Mouse (Mus musculus): Measurements from ENCODE around the gene Mettl23.
"Not testable (repeated sequence)": the region's sequence is repeated elsewhere in the genome, so short reads cannot be mapped to it uniquely, and the experiment has no call there.

The Mettl23 gene

DNA sequence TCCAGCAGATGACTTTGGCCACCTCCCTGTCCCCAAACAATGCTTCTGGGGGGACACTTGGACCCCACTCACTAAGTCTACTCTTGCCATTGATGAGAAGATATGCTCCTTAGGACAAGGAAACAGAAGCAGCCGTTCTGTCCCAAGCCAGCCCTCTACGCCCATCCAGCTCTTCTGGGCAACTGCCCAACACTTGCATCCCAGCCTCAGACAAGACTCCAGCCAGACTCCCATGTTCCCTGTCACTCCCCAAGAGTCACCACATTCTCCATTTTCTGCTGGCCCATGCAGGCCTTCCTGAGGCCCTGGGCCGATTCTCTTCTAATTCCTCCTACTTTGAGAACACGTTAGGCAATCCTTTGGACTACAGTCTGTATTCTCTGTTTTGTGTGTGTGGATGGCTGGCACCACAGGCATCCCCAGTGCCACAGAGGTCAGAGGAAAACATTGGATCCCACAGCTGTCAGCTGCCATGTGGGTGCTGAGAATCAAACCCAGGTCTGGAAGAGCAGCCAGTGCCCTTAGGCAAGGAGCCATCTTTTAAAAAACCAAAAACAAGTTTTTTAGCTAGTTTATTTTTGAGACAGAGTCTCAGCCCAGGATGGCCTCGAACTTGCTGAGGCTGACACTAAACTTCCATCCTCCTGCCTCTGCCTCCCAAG, 23.0 kb upstream of the Mettl23 start:
- no peak for DNase-seq (ENCODE audit: low spot score)

DNA sequence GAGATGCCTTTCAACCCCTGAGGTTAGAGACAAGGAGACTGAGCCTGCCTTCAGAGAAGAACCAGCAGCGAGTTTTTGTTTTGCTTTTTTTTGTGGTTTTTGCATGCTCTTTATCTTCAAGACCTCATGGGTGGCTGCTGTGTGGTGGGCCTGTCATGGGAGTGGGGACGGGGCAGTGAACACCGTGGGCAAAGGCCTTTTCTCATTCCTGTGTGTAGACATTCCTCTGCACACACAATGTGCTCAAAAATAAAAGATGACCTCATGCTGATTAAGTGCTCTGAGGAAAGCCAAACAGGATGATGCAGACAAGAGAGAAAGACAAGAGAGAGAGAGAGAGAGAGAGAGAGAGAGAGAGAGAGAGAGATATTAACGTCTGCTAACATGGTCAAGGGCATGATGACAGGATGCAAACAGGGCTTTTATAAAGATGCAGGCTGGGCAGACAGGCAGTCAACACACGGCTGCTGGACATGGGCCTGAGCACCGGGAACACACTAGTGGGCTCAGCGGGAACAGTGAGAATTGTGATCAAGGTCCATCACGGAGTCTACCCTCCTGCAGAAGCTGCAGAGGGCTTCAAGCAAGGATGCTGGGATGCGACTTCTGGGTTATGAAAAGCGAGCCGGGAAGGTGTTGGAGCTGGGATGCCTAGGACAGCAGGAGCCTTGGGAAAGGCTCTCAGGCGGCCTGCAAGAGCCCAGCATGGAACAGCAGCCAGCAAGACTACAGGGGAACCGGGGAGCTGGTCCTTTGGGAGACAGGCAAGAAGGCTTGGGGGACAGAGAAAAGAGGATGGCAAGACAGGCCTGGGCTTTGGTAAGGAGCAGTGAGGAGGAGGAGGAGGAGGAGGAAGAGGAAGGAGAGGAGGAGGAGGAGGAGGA, 21.8 kb upstream of the Mettl23 start:
- no peak for DNase-seq (ENCODE audit: low spot score)

DNA sequence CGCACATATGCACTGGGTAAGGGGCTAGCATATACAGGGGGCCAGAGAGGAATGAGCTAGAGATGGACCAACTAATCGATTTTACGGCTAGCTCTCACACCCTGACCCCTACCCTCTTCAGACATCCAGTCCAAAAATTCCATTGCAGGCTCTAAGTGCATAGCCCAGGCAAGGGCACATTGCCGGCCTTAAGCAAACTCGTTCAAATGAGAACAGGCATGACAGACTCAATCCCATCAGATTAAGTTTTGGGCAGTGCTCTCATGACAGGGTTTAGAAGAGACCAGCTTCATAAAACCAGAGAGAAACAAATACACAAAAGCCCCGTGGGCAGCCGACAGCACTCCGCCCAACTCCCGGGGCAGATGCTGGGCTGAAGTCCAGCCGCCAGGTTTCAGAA, 20.9 kb upstream of the Mettl23 start:
- no peak for DNase-seq (ENCODE audit: low spot score)

DNA sequence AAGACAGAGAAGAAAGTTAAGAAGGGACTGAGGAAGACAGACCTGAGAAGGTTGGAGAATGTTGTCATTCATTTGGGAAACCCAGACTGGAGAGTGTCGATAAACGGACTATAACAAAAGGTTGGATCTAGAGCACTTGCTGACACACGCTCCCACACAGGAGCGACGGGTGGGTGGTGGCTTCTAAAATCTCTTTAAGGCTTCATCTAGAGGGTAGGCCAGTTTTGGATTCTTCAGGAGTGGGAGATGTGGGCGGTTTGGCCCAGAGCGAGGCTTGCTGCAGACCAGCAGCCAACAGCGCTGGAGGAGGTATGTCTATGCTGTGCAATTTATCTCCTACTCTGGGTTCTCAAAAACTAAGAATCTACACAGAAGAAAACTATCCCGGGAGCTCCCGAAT, 20.5 kb upstream of the Mettl23 start:
- no peak for DNase-seq (ENCODE audit: low spot score)

DNA sequence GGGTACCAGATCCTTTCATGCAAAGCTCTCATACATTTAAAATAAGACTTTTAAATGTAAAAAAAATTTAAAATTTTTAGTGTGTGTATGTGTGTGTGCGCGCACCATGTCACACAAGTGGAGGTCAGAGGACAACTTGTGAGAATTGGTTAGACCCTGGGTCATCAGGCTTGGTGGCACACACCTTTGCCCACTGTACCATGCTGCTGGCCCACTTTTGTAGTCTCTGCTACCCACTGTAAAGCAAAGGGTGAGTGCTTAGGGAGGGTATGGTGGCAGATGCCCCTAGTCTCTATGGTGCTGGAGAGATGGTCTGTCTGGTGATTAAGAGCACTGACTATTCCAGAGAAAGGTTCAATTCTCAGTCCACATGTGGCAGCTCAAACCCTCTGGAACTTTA, 19.8 kb upstream of the Mettl23 start:
- DNase-seq (ENCODE audit: low spot score), result no peak

DNA sequence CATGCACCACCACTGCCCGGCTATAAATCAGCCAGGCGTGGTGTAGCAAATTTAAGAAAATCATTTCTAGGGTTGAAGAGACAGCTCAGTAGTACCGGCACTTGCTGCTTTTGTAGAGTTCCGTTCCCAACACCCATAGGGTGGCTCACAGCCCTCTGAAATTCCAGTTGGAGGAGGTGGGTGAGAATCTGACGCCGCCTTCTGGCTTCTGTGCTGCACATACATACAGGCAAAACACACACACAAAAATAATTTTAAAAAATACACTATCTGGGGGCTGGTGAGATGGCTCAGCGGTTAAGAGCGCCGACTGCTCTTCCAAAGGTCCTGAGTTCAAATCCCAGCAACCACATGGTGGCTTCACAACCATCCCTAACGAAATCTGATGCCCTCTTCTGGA, 19.2 kb upstream of the Mettl23 start:
- DNase-seq (ENCODE audit: low spot score), result not testable (repeated sequence)

DNA sequence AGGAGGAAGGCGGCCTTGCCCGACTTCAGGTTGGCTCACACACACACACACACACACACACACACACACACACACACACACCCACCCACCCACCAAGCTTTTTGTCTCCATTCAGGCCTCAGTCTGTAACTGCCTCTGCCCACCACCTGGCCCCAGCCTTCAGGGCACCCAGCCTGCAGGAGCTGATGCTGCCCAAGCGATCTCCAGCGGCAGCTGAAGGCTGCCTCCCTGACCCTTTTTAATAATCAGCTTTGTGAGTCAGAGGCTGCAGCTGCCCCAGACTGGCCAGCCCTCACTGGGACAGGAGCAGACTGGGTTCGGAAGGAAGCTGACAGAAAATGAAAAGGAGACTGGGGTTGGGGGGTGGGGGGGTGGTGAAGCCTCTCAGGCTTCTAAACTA, 17.8 kb upstream of the Mettl23 start:
- DNase-seq (ENCODE audit: low spot score), result peak; percentile 47

DNA sequence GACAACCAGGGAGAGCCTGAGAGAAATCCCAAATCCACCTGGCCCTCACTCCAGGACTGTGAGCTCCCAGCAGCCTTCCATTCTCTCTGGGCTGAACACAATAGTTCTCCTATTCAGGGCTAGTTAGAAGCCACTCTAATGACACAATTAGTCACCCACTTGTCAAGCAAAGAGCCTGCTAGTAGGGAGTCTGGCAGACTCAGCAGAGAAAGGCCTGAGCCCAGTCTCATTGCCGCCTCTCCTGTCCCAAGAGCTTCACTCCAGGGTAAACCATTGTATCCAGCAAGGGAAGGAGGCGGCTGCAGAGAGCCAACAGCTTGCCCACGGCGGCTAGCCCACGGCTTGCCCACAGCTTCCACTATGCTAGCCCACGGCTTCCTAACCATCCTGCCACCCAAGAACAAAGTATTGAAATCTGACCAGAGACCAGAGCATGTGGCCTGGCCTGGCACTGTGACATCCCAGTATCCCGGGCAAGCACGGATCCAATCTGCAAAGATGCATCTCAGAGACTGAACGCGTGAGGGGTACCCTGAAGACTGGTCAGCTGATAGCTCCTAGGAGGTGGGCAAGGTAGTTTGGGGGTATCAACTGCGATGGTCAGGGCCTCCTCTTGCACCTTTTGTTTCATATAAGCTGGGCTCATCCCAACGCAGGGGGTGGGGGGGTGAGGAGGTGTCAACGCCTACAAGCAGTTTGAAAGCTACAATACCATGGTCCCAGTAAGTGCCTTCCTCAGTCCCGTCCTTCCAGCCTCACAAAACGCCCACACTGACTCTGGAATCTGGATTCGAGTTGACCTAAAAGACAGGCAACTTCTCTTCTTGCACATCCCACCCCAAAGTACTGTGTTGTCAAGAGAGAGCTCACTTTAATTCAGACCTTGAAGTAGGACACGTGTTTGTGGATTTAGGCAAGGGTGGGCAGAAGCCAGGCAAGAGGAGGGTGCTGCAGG, 16.3 kb upstream of the Mettl23 start:
- DNase-seq (ENCODE audit: low spot score), result peak; percentile 65

DNA sequence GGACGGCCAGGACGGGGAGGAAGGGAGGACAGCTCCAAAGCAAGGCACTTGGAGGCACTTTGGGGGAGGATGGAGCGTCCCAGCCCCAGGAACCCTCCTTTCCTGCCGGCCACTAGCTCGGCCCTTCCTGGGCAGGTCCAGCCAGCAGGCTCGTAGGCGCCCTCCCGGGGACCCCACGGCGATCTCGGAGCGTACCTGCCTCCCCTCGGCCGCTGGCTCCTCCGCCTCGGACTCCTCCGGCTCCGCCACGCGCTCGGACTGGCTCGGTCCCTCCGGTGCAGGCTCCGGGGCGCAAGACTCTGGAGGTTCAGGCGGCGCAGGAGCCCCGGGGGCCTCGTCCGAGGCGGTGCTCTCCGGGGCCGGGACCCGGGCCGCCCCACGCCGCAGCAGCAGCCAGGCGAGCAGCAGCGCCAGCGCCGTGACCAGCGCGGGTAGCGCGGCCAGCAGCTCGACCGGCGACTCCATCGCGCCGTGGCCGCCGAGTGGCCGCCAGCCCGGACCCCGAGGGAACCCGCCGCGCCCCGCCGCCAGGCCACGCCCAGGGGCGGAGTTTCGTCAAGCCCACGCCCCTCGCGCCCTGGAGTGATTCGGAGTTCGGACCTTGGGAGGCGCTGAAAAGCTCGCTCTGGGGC, 15.4 kb upstream of the Mettl23 start, which contains the start of gene Mxra7:
TSS of gene Mxra7 (minus strand) at position 513 of the 632 bp plus-strand sequence.
- DNase-seq (ENCODE audit: low spot score), result peak; percentile 83

DNA sequence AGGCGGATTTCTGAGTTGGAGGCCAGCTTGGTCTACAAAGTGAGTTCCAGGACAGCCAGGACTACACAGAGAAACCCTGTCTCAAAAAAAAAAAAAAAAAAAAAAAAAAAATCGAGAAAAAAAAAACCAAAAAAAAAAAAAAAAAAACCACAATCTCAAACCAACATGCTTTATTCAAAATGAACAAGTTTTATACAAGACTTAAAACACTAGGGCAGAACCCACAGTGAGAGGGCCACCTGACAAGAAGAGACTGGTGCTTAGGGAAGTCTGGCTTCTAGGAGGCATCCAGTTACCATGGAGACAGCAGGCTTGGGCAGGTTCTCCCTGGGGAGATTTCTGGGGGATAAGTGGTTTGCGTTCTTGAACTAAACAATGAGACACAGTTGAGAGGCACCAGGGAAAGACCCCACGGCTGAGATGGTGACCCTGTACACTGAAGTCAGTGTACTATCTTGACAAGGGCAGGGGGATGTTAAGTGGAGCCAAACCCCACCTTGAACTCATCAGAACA, 10.8 kb upstream of the Mettl23 start:
- DNase-seq (ENCODE audit: low spot score), result peak; percentile 67

DNA sequence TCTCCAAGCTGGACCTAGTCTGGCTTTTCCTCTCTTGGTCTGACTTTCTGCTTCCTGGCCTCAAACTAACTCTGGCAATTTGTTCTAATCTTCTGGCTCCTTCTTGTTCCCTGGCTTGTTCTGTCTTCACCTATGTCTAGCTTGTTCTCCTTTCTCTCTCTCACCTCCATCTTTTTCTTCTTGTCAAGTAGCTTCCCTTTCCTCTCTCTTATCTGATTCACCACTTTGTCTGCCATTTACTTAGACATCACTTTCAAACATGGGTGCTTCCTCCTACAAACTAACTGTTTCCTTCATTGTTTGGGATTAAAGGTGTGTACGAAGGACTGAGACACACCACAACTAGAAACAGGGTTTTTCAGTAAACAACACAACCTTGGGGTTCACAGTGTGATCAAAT, 8.1 kb upstream of the Mettl23 start:
- DNase-seq (ENCODE audit: low spot score), result no peak

DNA sequence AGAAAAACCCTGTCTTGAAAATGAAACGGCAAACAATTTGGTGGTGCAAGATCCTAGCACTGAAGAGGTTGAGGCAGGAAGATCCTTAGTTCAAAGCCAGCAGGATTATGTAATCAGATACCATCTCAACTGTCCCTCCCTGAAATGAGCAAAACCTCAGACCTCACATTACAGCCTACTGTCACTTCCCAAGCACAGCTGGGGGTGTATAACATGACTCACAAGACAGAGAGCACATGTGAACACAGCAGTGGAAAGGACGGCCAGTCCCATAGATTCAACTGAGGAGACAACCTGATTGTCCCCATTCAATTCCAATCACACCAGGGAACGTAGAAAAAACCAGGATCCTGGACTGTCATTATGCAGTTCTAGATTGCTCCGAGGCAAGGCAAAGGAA, 6.8 kb upstream of the Mettl23 start:
- DNase-seq (ENCODE audit: low spot score), result no peak

DNA sequence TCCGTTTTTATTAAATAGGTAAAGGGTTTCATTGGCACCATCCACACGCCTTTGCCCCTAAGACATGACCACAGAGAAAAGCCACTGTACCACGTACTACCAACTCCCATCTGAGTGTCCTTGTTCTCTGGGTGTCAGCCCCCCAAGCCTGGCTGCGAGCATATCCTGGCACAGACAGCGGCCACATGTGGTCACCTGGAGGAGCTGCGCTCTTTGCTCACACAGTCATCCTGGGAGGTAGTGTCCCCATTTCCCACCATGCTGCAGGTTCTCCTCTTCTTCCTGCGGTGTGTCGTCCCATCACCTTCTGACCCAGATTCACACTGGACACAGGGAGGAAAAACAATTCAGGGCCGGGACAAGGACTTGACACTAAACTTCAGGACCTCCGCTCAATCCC, 5.6 kb upstream of the Mettl23 start:
- no peak for DNase-seq (ENCODE audit: low spot score)

DNA sequence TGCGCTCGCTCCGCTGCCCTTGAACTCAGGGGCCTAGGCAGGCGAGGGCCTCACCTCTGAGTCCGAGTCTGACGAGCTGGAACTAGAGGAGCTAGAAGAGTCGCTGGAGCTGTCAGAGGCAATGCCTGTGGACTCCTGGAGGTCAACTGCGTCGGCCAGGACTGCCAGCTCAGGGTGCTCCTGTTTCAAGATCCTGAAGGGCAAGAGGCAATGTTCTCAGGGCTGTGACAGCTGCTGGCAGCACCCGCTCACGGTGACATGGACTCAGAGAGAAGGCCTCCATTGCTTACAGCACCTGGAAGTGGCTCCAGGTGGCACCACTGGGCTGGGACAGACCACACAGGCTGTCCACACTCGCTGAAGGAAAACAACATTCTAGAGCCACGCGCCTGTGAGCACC, 4.1 kb upstream of the Mettl23 start:
- DNase-seq (ENCODE audit: low spot score), result no peak

DNA sequence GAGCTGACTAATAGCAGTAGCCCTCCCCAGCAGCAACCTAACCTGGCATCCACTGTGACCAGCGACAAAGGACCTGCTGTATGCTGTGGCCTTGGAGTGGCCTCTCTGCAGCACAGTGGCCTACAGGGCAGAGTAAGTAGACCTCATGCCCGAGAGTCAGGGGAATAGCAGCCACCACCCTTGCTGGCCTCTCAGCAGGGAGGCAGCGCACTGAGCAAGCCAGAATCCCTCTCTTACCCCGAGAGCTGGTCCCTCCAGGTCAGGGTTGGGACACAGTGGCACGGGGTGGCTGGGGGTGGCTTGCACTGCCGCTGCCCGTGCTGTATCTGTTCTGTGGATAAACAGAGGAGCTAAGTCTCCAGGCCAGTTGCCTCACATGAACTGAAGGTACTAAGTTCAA, 3.5 kb upstream of the Mettl23 start:
- no peak for DNase-seq (ENCODE audit: low spot score)

DNA sequence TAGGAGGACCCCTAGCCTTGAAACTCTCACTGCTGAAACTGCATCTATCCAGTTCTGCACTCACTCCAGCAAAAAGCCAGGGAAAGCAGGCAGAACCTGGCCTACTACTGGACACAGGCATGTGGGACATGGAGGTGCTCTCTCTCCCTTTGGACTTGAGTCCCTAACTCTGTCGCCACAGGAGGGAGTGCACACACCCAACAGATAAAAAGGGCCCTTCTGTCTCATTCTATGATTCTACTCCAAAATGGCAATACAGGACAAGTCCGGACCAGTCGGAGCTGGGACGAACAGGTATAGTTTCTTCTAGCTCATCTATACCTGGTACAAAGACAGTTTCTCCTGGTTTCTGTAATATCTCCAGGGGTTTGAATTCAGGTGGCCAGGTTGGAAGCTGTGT, 2.3 kb upstream of the Mettl23 start:
- no peak for DNase-seq (ENCODE audit: low spot score)

DNA sequence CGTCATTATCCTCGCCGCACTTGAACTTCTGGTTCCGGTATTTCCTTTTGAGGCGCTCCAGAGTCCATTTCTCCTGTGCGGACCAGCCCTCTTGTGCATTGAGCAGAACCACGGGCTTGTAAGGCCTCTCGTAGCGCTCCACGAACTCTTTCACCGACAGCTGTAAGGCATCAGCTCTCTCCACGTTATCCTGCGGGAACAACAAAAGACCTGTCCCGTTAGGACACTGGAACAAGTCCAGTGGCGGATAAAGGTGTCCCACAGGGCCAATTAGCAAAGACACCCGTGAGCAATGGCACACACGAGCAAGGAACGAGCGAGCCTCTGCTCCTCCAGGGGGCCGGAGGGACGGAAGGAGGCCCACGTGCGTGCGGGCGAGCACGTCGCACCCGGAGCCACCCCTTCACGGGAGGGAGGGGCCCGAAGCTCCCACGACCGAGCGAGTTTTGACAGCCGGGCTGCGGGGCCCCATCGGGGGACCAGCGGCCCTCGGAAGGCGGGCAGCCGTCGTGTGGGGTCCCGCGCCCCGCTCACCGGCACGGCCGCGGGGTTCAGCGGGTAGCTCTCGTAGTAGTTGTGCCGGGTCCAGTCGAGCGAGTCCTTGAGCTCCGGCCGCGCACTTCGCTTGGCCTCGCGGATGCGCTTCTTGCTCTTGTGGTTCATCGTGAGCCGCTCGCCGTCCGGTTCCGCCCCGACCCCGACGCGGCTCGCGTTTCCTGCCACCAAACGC, 382 bp upstream of the Mettl23 start:
- peak; percentile 67 for DNase-seq (ENCODE audit: low spot score)

DNA sequence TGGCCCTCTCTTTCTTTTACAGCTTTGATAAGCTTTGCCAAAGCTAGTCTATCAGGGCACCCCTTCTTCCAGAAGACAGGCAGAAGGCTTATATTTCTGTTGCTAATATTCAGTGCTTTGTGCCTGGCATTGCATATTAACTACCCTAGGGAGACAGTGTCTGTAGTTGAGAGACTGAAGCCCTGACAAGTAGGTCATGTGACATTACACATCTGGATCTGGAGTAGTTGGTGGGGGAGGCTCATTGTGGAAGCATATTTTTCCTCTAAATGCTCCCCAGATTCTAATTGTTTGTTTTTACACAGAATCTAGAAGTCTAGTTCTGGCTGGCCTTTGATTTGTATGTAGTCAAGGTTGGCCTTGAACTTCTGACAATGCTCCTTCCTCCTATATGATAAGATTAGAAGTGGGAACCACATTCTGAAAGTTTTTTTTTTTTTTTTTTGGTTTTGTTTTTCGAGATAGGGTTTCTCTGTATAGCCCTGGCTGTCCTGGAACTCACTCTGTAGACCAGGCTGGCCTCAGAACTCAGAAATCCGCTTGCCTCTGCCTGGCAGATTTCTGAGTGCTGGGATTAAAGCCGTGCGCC, 3.6 kb downstream of the Mettl23 start:
- no peak for DNase-seq (ENCODE audit: low spot score)

DNA sequence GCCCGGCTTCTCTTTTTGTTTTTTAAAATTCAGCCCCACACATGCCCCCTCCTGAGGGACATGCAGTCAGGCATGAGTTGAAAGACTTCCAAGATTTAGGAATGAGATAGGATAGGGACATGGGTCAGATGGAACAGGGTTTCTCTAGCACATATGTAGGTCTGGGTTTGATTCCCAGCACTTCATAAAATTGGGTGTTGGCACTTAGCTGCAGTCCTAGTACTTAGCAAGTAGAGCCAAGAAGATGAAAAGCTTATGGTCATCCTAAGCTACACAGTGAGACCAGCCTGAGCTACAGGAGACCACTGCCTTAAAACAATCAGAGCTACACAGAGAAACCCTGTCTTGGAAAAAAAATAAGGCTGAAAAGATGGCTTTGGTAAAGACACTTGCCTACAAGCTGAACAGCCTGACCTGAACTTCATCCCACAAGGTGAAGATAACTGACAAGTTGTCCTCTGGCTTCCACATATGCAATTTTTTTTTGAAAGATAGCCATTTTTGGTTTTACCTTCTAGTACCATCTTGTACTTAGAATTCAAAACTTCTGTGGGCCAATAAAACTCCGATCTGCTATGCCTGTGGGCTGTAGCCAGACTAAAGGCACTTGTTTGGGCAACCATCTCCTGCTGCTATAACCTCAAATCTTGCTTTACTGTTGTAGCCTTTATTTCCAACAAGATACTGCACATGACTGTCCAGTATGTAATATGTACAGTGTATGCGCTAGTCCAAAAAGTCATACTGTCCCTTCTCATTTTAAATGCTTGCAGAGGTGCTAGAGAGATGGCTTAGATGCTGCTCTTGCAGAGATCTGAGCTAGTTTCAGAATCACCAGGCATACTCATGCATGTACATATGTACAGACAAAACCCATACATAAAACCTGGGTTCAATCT, 4.4 kb downstream of the Mettl23 start:
- no peak for DNase-seq (ENCODE audit: low spot score)
